Mouse (Mus musculus): ENCODE data around the gene Lamtor1. TPM values are rescaled to one million over a fixed set of nuclear protein-coding genes. Genes with fewer than 3 reads are reported as not detected.

The Lamtor1 gene
- polyA plus RNA-seq, 1 experiment from 2014 or later = 139 TPM

DNA sequence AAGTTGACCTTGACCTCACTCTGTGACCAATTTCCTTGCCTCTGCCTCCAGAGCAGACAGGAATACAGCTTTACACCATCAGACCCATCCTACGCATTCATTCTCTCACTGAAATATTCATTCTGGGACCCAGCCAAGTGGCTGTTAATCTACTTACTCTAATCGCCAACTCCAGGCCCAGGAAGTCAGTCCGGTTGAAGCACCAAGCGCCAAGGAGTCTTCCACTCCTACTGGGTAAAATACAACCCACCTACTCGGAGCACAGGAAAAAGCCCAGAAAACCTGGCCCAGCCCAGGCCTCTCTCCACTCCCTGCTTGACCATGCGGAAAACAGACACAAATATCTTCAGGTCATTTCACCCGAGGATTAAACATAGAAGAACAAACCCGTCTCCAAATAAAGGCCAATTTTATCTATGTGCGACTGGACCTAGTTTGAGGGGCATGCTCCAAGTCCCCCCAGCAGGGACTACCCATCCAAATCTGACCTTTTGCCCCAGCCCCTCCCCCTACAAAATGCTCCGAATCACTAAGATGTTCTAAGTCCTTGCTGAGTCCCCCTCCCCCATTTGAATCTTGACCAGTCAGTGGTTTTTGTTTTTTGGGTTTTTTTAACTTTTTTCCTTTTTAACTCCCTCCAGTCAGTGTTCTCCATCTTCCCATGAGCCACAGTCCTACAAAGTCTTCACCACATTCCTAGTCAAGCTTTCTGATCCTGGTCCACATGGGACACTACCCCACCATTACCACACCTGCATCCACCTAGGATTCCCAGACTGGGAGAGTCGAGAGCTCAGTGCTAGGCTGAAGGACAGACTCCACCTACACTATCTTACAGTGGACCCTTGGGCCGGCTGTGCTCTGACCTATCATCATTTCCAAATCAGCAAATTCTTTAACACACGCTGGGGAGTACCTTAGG is 37.2 kb upstream of the Lamtor1 start:
- no peak overlapping the region for H3K27ac ChIP-seq (replicated peaks; ENCODE audit: low read depth, low read length)
- no peak overlapping the region for H3K9ac ChIP-seq (replicated peaks; ENCODE audit: low read length)
- H3K36me3 ChIP-seq (ENCODE audit: control insufficient read depth, insufficient read depth, low read length) = no peaks in the 10 kb centered on the region
- no peaks in the 10 kb centered on the region for H3K9me3 ChIP-seq (ENCODE audit: control insufficient read depth, low read length)
- H3K4me1 ChIP-seq (ENCODE audit: control insufficient read depth, insufficient read depth, low read length) = no peaks in the 10 kb centered on the region
- H3K4me2 ChIP-seq (ENCODE audit: low read length) = no peak overlapping the region
- ATAC-seq (ENCODE audit: low FRiP score, low TSS enrichment) (0 out of 2 replicates have a peak, but pooled peaks have one; percentile 11), DNase-seq (peak; percentile 48)
- no peaks in the 10 kb centered on the region for H3K27me3 ChIP-seq (ENCODE audit: control insufficient read depth, insufficient read depth, low read length)
- no peak overlapping the region for H3K4me3 ChIP-seq (replicated peaks; ENCODE audit: low read depth, low read length)
- WGBS = 26% methylated on average over 13 of the region's 13 CpGs

DNA sequence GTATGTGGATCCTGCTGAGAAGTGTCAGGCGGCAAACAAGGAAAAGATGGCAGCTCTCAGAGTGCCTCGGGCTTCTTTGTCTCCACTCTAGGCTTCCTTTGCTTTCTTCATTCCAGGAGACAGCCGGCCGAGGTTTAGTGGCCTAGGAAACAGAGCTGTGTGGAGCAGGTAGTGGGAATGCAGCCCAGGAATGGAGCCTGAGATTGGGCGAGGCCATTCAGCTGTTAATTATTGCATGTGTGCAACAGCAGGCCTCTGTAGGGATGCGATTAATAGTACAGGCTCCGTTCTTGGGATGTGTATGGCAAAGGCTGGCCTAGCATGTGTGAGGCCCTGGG is 36.6 kb upstream of the Lamtor1 start:
- no peaks in the 10 kb centered on the region for H3K4me1 ChIP-seq (ENCODE audit: control insufficient read depth, insufficient read depth, low read length)
- H3K9ac ChIP-seq (replicated peaks; ENCODE audit: low read length) = no peak overlapping the region
- no peak overlapping the region for H3K4me2 ChIP-seq (ENCODE audit: low read length)
- H3K9me3 ChIP-seq (ENCODE audit: control insufficient read depth, low read length) = no peaks in the 10 kb centered on the region
- ATAC-seq (ENCODE audit: low FRiP score, low TSS enrichment) = peak; percentile 27; the same call in 1 of the 2 replicates
- WGBS = 18% methylated on average over 7 of the region's 7 CpGs
- peak; percentile 46 for DNase-seq
- no peak overlapping the region for H3K4me3 ChIP-seq (replicated peaks; ENCODE audit: low read depth, low read length)
- H3K27ac ChIP-seq (replicated peaks; ENCODE audit: low read depth, low read length) = no peak overlapping the region
- no peaks in the 10 kb centered on the region for H3K27me3 ChIP-seq (ENCODE audit: control insufficient read depth, insufficient read depth, low read length)
- H3K36me3 ChIP-seq (ENCODE audit: control insufficient read depth, insufficient read depth, low read length) = no peaks in the 10 kb centered on the region

DNA sequence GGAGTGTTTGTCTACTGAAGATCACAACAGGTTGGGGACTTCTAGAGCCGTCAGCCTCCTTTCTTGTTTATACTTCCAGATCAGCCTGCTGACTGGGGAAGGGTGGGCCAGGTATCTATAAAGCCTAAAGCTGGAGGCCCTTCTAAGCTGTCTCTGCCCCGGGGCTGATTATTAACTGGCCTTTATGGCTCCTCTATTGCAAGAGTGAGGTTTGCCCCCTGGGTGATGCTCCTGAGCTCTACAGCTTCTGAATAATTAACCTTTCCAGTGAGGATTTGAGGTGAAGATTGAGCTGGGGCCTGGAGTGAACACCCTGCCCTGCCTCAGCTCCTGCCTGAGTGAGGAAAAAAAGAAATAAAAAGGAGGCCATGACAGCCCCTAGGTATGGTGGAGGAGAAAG is 35.1 kb upstream of the Lamtor1 start, which contains the start of gene Folr1:
Gene Folr1 (minus strand): TSS at position 160 of the 400 bp plus-strand sequence.
- Histone ChIP-seq H3K4me1 (ENCODE audit: control insufficient read depth, insufficient read depth, low read length) (no peaks in the 10 kb centered on the region), H3K36me3 (ENCODE audit: control insufficient read depth, insufficient read depth, low read length) (no peaks in the 10 kb centered on the region), H3K4me3 (replicated peaks; ENCODE audit: low read depth, low read length) (no peak within 1 kb of the TSS), H3K9ac (replicated peaks; ENCODE audit: low read length) (no peak within 1 kb of the TSS), H3K4me2 (ENCODE audit: low read length) (no peak within 1 kb of the TSS), H3K9me3 (ENCODE audit: control insufficient read depth, low read length) (no peaks in the 10 kb centered on the region), H3K27ac (replicated peaks; ENCODE audit: low read depth, low read length) (no peak within 1 kb of the TSS), H3K27me3 (ENCODE audit: control insufficient read depth, insufficient read depth, low read length) (no peaks in the 10 kb centered on the region)
- 91% methylated on average over 2 of the region's 2 CpGs for WGBS
- ATAC-seq (ENCODE audit: low FRiP score, low TSS enrichment) (no peak), DNase-seq (no peak)

DNA sequence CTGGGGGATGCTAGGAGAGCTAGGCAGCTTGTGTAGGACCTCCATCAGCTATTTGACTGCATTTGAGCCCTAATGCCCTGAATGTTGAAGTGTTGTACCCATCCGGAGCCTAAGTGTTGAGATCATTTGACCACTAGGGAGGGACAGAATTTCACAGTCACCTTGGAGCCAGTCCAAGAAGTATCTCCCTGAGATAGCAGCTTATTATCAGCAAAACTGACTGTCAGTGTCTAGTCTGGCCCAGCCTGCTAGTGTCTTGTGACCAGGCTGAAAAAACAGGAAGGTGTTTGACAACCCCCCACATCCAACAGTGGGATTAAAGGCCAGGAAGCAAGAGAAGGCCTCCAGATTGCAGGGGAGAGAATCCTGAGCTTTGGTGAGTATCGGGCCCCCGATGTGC is 34.4 kb upstream of the Lamtor1 start:
- Histone ChIP-seq H3K4me3 (replicated peaks; ENCODE audit: low read depth, low read length) (no peak overlapping the region), H3K36me3 (ENCODE audit: control insufficient read depth, insufficient read depth, low read length) (no peaks in the 10 kb centered on the region), H3K4me2 (ENCODE audit: low read length) (no peak overlapping the region), H3K27ac (replicated peaks; ENCODE audit: low read depth, low read length) (no peak overlapping the region), H3K9me3 (ENCODE audit: control insufficient read depth, low read length) (no peaks in the 10 kb centered on the region), H3K27me3 (ENCODE audit: control insufficient read depth, insufficient read depth, low read length) (no peaks in the 10 kb centered on the region), H3K4me1 (ENCODE audit: control insufficient read depth, insufficient read depth, low read length) (no peaks in the 10 kb centered on the region), H3K9ac (replicated peaks; ENCODE audit: low read length) (no peak overlapping the region)
- WGBS = 86% methylated on average over 3 of the region's 3 CpGs
- ATAC-seq (ENCODE audit: low FRiP score, low TSS enrichment) = no peak
- no peak for DNase-seq

DNA sequence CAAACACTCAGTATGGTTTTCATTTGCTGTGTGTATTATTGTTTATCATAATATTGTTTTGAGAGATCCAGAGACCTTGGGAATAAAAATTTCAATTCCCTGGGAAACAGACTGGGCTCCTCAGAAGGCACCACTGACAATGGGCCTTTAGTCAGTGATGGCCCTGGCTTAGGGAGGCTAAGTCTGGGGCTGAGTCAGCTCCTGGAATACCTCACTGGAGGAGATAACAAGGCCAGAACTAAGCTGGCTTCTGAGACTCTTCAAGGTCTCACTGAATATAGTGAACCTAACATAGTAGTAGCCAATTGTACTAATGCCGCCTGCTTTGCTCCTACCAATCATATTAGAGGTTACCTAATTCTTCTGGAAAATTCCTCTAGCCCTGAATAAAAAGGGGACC is 29.7 kb upstream of the Lamtor1 start:
- Histone ChIP-seq H3K9ac (replicated peaks; ENCODE audit: low read length) (no peak overlapping the region), H3K4me2 (ENCODE audit: low read length) (no peak overlapping the region), H3K36me3 (ENCODE audit: control insufficient read depth, insufficient read depth, low read length) (no peaks in the 10 kb centered on the region), H3K9me3 (ENCODE audit: control insufficient read depth, low read length) (no peaks in the 10 kb centered on the region), H3K4me1 (ENCODE audit: control insufficient read depth, insufficient read depth, low read length) (no peaks in the 10 kb centered on the region), H3K27ac (replicated peaks; ENCODE audit: low read depth, low read length) (no peak overlapping the region), H3K4me3 (replicated peaks; ENCODE audit: low read depth, low read length) (no peak overlapping the region), H3K27me3 (ENCODE audit: control insufficient read depth, insufficient read depth, low read length) (no peaks in the 10 kb centered on the region)
- no peak for ATAC-seq (ENCODE audit: low FRiP score, low TSS enrichment)
- DNase-seq = no peak
- 97% methylated on average over 1 of the region's 1 CpGs for WGBS

DNA sequence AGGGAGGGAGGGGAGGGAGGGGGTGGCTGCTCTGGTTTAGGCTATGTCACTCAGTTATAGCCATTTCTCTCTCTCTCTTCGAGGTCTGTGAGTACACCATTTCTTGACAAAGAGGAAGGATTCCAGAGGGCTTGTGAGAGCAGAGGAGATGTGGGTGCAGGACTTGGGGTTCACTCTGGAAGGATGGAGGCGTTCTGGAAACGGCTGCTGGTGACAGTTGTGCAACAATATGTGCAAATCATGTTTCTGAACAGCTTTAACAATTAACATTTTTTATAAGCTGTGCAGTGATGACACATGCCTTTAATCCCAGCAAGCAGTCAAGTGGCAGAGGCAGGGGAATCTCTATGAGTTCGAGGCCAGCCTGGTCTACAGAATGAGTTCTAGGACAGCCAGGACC is 24.8 kb upstream of the Lamtor1 start:
- Histone ChIP-seq H3K9me3 (ENCODE audit: control insufficient read depth, low read length) (no peaks in the 10 kb centered on the region), H3K4me1 (ENCODE audit: control insufficient read depth, insufficient read depth, low read length) (no peaks in the 10 kb centered on the region), H3K9ac (replicated peaks; ENCODE audit: low read length) (no peak overlapping the region), H3K4me2 (ENCODE audit: low read length) (no peak overlapping the region), H3K4me3 (replicated peaks; ENCODE audit: low read depth, low read length) (no peak overlapping the region), H3K27me3 (ENCODE audit: control insufficient read depth, insufficient read depth, low read length) (no peaks in the 10 kb centered on the region), H3K36me3 (ENCODE audit: control insufficient read depth, insufficient read depth, low read length) (no peaks in the 10 kb centered on the region), H3K27ac (replicated peaks; ENCODE audit: low read depth, low read length) (no peak overlapping the region)
- WGBS = 78% methylated on average over 4 of the region's 4 CpGs
- DNase-seq (no peak), ATAC-seq (ENCODE audit: low FRiP score, low TSS enrichment) (no peak)

DNA sequence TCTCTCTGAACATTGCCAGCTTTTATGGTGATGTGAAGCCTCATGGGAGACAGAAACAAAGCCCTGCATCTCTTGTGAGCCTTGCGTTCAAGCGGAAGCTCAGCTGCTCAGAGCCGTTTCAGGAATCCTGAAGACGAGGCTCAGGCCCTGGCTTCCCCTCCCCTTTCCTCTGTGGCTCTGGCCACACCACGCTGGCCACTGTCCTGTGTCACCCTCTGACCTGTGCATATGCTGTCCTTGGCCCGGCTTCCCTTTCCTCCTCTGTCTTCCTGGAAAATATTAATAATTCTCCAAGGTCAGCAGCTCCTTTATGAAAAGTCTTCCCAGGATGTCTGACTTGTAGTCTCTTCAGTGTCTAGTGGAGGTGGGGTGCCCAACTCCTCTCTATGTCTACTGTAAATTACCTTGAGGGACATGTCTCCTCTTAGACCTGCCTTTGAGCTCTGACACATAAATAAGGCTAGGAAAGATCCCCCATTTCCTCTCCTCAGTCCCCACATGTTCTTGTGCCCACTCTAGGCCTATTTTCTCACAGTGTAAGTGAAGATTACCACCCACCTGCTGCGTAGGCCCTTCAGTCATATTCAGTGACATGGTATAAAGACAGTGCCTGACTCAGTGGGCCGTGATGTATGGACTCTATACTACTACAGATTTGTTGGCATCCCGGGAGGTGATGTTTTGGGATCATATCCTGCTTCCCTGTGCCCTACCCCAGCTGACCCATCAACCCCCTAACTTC is 23.1 kb upstream of the Lamtor1 start:
- Histone ChIP-seq H3K27ac (replicated peaks; ENCODE audit: low read depth, low read length) (no peak overlapping the region), H3K36me3 (ENCODE audit: control insufficient read depth, insufficient read depth, low read length) (no peaks in the 10 kb centered on the region), H3K4me2 (ENCODE audit: low read length) (no peak overlapping the region), H3K9ac (replicated peaks; ENCODE audit: low read length) (no peak overlapping the region), H3K27me3 (ENCODE audit: control insufficient read depth, insufficient read depth, low read length) (no peaks in the 10 kb centered on the region), H3K4me3 (replicated peaks; ENCODE audit: low read depth, low read length) (no peak overlapping the region), H3K9me3 (ENCODE audit: control insufficient read depth, low read length) (no peaks in the 10 kb centered on the region), H3K4me1 (ENCODE audit: control insufficient read depth, insufficient read depth, low read length) (no peaks in the 10 kb centered on the region)
- DNase-seq (no peak), ATAC-seq (ENCODE audit: low FRiP score, low TSS enrichment) (no peak)
- 59% methylated on average over 9 of the region's 9 CpGs for WGBS

DNA sequence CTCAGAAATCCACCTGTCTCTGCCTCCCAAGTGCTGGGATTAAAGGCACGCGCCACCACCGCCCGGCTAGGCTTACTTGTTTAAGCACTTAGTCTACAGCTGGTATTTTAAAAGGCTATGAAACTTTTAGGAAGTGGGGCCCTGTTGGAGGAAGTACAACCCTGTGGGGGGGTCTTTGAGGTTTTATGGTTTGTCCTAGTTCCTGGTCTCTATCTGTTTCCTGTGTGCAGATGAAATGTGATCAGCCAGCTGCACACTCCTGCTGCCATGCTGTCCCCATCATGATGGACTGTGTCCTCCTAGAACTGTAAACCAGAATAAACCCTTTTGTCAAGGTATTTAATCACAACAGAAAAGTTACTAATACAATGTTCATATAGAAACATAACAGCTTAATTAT is 21.5 kb upstream of the Lamtor1 start:
- WGBS = 98% methylated on average over 4 of the region's 4 CpGs
- Histone ChIP-seq H3K4me1 (ENCODE audit: control insufficient read depth, insufficient read depth, low read length) (no peaks in the 10 kb centered on the region), H3K4me2 (ENCODE audit: low read length) (no peak overlapping the region), H3K9ac (replicated peaks; ENCODE audit: low read length) (no peak overlapping the region), H3K9me3 (ENCODE audit: control insufficient read depth, low read length) (no peaks in the 10 kb centered on the region), H3K4me3 (replicated peaks; ENCODE audit: low read depth, low read length) (no peak overlapping the region), H3K27ac (replicated peaks; ENCODE audit: low read depth, low read length) (no peak overlapping the region), H3K36me3 (ENCODE audit: control insufficient read depth, insufficient read depth, low read length) (no peaks in the 10 kb centered on the region), H3K27me3 (ENCODE audit: control insufficient read depth, insufficient read depth, low read length) (no peaks in the 10 kb centered on the region)
- DNase-seq (no peak), ATAC-seq (ENCODE audit: low FRiP score, low TSS enrichment) (no peak)

Data from midbrain, embryonic 14.5 days (tissue).